Mouse (Mus musculus) cortical plate, adult 2 months (tissue): ENCODE measurements at regions not wholly inside any gene's neighbourhood (a gene's known extent, or its start where the extent isn't known, plus 50 kb on each side); places are given as distances from the start of the nearest gene placed in this dataset.

ENCODE experiments used
- H3K27ac ChIP-seq: fragments of 200-500 bp; 2 replicates; pipeline ENCODE4 v1.5.1; 2012; ENCODE audit warnings: low read length, control low read depth, inconsistent platforms; ENCODE audit not compliant: insufficient read depth
- H3K4me1 ChIP-seq: fragments of 200-500 bp; 2 replicates; pipeline ENCODE4 v1.6.1; 2011; ENCODE audit warnings: low read length; ENCODE audit not compliant: control insufficient read depth, insufficient read depth
- H3K4me3 ChIP-seq: fragments of 200-500 bp; 2 replicates; pipeline ENCODE4 v1.5.1; 2011; ENCODE audit warnings: mild to moderate bottlenecking, low read length, control low read depth; ENCODE audit not compliant: insufficient read depth
- CTCF ChIP-seq: fragments of 200-500 bp; IDR thresholded peaks from 2 replicates; pipeline ENCODE4 v1.5.1; 2011; ENCODE audit warnings: mild to moderate bottlenecking, control low read depth, low read length; ENCODE audit not compliant: insufficient read depth; ENCODE audit errors: extremely low read depth
- POLR2A ChIP-seq: fragments of 200-500 bp; IDR thresholded peaks from 2 replicates; pipeline ENCODE4 v1.6.1; 2011; ENCODE audit warnings: mild to moderate bottlenecking, low read length, control low read depth; ENCODE audit not compliant: insufficient read depth; ENCODE audit errors: extremely low read depth

GRCm38 (mm10) chr10:51181752-51182151, 287.2 kb downstream of the Sim1 start:
- TF ChIP-seq POLR2A (no peak), CTCF (no peak)
- no peak overlapping the region for H3K27ac ChIP-seq
- H3K4me3 ChIP-seq = no peak overlapping the region
- H3K4me1 ChIP-seq = no peaks in the 10 kb centered on the region

- TF ChIP-seq CTCF = no peak
- no peak for TF ChIP-seq POLR2A
- no peak overlapping the region for H3K4me3 ChIP-seq
- no peak overlapping the region for H3K27ac ChIP-seq
- no peaks in the 10 kb centered on the region for H3K4me1 ChIP-seq
Measured at GRCm38 (mm10) chr10:51191407-51192059, 288.9 kb upstream of the Gm49339 start.

- H3K27ac ChIP-seq = no peak overlapping the region
- H3K4me1 ChIP-seq = no peaks in the 10 kb centered on the region
- TF ChIP-seq POLR2A = no peak
- TF ChIP-seq CTCF = no peak
- H3K4me3 ChIP-seq = no peak overlapping the region
Measured at GRCm38 (mm10) chr10:51219481-51219880, 260.9 kb upstream of the Gm49339 start.

- TF ChIP-seq CTCF = no peak
- no peak for TF ChIP-seq POLR2A
- Histone ChIP-seq H3K27ac (no peak overlapping the region), H3K4me3 (no peak overlapping the region), H3K4me1 (no peaks in the 10 kb centered on the region)
Measured at GRCm38 (mm10) chr10:51233592-51233991, 246.8 kb upstream of the Gm49339 start.

- no peaks in the 10 kb centered on the region for H3K4me1 ChIP-seq
- H3K27ac ChIP-seq = no peak overlapping the region
- no peak overlapping the region for H3K4me3 ChIP-seq
- no peak for TF ChIP-seq POLR2A
- TF ChIP-seq CTCF = no peak
Measured at GRCm38 (mm10) chr10:51235586-51236575, 244.5 kb upstream of the Gm49339 start.

GRCm38 (mm10) chr10:51238103-51238502, 242.3 kb upstream of the Gm49339 start:
- Histone ChIP-seq H3K27ac (no peak overlapping the region), H3K4me3 (no peak overlapping the region), H3K4me1 (no peaks in the 10 kb centered on the region)
- TF ChIP-seq CTCF = no peak
- no peak for TF ChIP-seq POLR2A

GRCm38 (mm10) chr10:51253439-51253838, 227.0 kb upstream of the Gm49339 start:
- no peak overlapping the region for H3K4me3 ChIP-seq
- no peaks in the 10 kb centered on the region for H3K4me1 ChIP-seq
- H3K27ac ChIP-seq = no peak overlapping the region
- TF ChIP-seq CTCF = no peak
- TF ChIP-seq POLR2A = no peak

GRCm38 (mm10) chr10:51257587-51258049, 222.8 kb upstream of the Gm49339 start:
- TF ChIP-seq CTCF (no peak), POLR2A (no peak)
- no peaks in the 10 kb centered on the region for H3K4me1 ChIP-seq
- no peak overlapping the region for H3K27ac ChIP-seq
- no peak overlapping the region for H3K4me3 ChIP-seq

- Histone ChIP-seq H3K4me1 (no peaks in the 10 kb centered on the region), H3K27ac (no peak overlapping the region), H3K4me3 (no peak overlapping the region)
- TF ChIP-seq POLR2A (no peak), CTCF (no peak)
Measured at GRCm38 (mm10) chr10:51271364-51271763, 209.0 kb upstream of the Gm49339 start.
